Mouse (Mus musculus) cortical plate, adult 2 months (tissue): Measurements from ENCODE around the gene Lmbr1l.

Experiments used
- CTCF ChIP-seq: fragments of 200-500 bp; IDR thresholded peaks from 2 replicates; pipeline ENCODE4 v1.5.1; 2011; ENCODE audit warnings: mild to moderate bottlenecking, control low read depth, low read length; ENCODE audit not compliant: insufficient read depth; ENCODE audit errors: extremely low read depth
- POLR2A ChIP-seq: fragments of 200-500 bp; IDR thresholded peaks from 2 replicates; pipeline ENCODE4 v1.6.1; 2011; ENCODE audit warnings: mild to moderate bottlenecking, low read length, control low read depth; ENCODE audit not compliant: insufficient read depth; ENCODE audit errors: extremely low read depth

DNA sequence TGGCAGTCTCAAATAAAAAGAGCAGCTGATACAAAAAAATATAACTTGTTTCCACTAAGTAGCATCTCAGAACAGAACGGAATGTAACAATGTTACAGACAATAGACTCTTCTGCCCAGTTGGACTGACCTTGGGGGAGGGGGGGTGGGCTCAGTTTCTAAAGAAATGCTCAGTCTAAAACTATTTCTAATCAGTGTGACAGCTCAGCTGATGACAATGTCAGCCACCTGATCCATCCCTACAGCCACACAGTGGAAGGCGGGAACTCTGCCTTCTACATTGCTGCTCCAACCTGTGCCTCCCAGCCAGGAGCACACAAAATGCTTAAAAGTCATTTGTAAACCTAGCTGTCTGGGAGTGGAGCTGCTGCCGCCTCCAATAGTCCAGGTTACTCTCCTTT lies 29.9 kb upstream of the Lmbr1l start:
- TF ChIP-seq CTCF (no peak), POLR2A (no peak)
